Mouse (Mus musculus) spleen, embryonic (tissue): ENCODE data around the gene Sf3b4.
"Not testable (repeated sequence)": the region's sequence is repeated elsewhere in the genome, so short reads cannot be mapped to it uniquely, and the experiment has no call there.

ENCODE experiments used
- CTCF ChIA-PET: fragments of 350-600 bp; sonication (Branson Sonifier 250); formaldehyde crosslinking; loops from one replicate; lab custom pipeline; 2022; lab: Charles Lee

The Sf3b4 gene

DNA sequence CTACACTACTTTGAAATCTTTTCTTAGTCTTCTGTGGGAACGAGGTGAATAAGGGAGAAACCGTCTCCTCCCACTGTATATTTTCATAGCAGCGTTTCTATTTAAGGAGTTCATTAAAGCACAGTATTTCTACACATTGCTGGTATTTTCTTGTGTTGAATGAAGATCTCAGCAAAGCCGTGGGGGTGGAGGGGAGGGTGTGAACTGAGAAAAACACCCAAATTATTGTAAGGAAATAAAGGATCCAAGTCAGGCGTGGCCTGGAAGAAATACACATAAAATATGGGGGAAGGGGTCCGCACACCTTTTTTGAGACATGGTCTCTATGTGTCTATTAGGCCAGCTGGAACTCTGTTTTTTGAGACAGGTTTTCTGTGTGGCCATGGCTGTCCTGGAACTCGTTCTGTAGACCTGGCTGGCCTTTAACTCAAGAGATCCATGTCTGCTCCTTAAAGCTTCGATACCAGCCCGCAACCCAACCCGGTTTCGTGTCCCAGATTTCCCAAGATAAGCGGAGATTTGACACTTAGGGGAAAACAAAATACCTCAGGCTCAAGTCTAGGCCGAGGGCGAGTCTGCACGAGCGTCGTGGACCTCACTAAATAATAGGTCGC, 442 bp upstream of the Sf3b4 start:
- CTCF ChIA-PET: no interaction called here

DNA sequence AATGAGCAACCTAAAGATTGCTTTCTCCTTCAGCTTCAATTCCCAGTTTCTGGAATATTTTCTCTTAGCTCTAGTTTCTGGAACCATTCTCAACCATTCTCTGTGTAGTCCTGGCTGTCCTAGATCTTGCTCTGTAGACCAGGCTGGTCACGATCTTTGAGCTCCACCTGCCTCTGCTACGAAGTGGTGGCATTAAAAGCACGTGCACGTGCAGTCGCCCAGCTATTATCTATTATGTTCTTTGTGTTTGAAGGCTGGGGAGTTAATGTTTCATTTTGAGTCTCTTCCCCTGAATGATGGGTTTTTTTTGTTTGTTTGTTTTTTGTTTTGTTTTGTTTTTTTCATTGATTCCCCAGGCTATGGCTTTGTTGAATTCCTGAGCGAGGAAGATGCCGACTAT, 1.1 kb downstream of the Sf3b4 start:
- CTCF ChIA-PET: no interaction called here

DNA sequence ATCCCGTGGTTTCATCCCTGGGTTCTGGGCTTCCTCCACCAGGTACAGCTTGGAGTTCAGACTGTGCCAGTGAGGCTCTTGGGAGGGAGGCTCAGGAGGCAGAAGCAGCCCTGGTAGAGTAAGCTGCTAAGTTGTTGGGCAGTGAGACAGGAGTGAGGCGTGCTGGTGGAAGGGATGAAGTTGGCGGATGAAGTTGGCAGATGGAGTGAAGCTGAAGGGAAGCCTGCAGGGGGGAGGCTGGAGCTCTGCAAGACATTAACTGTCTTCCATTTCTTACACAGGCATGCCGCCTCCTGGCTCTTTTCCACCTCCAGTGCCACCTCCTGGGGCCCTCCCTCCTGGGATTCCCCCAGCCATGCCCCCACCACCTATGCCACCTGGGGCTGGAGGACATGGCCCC, 1.9 kb downstream of the Sf3b4 start:
- CTCF ChIA-PET: not testable (repeated sequence)

DNA sequence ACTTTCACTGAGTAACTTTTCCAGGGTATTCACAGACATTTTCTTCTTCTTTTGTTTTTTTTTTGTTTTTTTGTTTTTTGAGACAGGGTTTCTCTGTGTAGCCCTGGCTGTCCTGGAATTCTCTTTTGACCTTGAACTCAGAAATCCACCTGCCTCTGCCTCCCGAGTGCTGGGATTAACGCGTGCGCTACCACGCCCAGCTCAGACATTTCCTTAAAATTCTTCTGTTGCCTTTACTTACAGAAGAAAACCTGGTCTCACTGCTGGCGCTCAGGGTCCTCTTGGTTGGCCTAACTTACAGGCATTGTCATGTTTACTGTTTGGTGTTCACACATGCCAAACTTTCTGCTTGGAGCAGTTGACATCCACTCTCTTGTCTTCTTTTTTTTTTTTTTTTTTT, 3.1 kb downstream of the Sf3b4 start:
- CTCF ChIA-PET: interaction anchor here (0.6 kb wide), 1 partner anchor 33 kb away, joined by 5 read pairs; no protein-coding TSS in a partner anchor

DNA sequence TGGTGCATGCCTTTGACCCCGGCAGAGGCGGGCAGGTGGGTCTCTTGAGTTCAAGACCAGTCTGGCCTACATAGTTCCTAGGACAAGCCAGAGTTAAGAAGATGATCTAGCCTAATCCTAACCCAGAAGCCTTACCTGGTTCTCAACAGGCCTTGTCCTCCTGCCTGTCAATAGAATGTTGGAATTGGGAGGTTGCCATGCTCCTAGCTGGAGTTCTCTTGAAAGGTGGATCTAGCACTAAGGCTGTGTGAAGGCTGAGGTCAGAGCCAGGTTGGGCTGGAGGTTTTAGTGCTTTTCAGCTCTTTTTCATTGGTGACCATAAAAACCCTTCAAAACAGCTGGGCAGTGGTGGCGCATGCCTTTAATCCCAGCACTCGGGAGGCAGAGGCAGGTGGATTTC, 6.3 kb downstream of the Sf3b4 start:
- CTCF ChIA-PET: no interaction called here

DNA sequence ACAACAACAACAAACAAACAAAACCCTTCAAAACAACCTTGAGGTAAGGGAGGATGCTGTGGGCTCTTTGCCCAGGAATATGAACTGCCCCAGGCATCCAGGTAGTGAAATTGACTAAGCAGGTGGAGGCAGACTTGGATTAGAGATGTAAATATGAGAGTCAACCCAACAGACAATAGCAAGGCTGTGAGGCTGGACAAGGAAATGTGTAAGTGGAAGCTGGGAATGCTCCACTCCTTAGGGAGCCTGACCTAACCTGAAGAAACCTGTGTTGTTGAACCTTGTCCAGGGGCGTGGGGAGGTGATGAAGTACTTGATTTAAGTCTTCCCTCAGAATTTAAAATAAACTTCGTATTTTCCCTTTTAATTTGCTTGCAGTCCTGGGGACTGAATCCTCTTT, 6.8 kb downstream of the Sf3b4 start:
- CTCF ChIA-PET: interaction anchor here (0.9 kb wide), 1 partner anchor 17 kb away, joined by 3 read pairs; the partner anchor contains the start of gene Mtmr11

DNA sequence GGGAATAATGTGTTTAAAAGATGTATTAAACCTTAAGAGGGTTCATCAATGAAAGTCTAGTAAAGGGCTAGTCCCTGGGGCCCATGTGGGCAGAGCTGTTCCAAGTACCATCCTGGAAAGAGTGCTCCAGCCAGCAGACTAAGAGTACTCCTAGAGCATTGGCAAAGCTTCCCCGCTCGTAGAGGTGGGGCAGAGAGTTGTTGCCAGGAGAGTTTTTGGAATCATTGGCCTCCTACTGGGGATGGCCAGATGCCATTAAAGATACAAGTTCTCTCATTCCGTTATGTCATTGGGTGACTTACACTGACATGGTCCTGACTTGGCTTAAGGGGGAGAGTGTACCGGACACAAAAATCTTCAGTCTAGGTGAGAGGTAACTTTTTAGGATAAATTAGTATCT, 7.4 kb downstream of the Sf3b4 start:
- CTCF ChIA-PET: interaction anchor here (0.9 kb wide), 1 partner anchor 17 kb away, joined by 3 read pairs; the partner anchor contains the start of gene Mtmr11

DNA sequence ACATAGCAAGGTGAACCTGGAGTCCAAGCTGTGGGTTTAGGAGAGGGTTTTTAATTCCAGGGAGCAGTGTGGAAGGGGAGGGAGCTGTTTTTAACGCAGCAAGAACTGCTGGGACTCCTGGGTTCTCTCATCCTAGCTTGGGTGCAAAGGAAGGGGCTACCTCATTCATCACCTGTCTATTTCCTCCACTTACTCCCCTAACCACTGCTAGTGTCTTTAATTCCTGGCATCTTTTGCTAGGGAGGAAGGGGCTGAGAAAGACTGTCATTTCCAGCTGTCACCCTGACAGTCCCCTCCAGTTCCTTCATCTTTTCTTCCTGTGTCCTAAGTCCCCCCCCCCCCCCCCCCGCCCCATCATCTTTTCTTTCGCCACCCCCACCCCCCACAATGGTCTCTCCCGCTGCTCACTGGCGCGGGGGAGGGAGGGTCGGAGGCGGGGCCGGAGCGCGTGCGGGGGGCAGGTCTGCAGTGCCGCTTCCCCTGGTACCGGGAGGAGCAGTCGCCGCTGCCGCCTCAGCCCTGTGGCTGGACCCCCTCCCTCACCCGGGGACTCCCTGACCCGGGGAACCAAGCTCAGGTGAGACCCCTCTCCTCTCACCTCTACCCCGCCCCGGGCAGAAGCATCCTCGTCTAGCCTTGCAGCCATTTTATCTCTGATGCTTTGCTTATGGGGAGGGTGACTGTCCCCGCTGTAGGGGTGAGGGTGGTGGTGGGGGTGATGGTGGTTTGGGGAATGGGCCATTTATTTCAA, 8.8 kb downstream of the Sf3b4 start, which contains the start of gene Sv2a:
Gene Sv2a, plus strand, starts transcription at position 425 of the 751 bp plus-strand sequence.
- CTCF ChIA-PET: interaction anchor here (0.6 kb wide), 1 partner anchor 317 kb away, joined by 3 read pairs; no protein-coding TSS in a partner anchor

DNA sequence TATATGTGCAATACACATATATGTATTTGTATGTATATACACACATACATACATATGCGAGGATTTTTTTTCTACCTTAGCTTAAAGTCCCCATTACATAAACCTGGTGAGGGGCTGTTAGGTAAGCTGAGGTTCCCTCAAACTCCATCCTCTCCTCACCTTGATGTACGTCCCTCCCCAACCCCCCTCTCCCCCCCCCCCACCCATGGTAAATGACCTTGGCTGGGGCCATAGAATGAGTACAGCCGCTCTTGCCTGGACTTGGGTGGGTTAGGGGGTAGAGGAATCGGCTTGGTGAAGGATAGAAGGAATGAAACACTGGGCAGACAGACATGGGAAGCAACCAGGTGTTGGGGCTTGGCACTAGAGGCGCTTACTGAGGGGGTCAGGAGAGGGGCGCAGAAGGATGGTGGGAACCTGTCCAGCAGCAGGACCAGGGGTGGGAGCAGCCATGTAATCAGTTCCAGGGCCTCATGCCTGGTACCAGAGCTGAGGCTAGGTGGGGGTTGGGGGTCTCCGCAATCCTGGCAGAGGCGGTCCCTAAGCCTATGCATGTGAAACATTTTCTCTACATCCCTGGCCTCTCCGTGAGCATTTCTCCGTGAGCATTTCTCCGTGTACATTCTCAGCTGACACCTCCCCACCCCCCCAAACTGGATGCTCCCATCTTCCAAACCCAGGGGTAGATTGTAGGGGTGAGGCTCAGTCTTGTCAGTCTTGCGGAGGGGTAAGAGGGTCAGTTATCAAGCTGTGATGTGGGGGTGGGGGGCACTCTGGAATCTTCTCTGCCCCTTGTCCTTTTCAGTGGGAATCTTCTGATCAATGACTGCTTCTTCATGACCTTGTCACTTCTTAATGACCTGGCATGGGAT, 9.6 kb downstream of the Sf3b4 start:
- CTCF ChIA-PET: interaction anchor here (0.6 kb wide), 1 partner anchor 317 kb away, joined by 3 read pairs; no protein-coding TSS in a partner anchor

DNA sequence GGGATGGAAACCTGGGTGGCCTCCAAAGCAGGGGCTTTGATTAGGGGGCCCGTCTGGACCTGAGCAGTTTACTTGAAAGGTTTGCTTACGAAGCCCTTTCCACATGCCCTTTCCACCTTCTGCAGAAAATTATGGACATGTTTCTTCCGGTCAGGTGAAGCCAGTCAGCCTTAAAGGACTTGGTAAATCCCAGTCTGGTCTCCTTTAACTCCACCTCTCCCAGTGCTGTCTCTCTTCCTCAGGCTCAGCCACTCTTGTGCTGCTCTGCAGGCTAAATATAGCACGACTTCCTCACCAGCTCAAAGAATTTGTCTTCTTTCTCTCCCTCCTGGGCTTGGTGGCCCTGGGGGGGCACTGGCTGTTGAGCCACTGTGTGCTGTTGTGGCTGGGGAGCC, 10.2 kb downstream of the Sf3b4 start:
- CTCF ChIA-PET: no interaction called here

DNA sequence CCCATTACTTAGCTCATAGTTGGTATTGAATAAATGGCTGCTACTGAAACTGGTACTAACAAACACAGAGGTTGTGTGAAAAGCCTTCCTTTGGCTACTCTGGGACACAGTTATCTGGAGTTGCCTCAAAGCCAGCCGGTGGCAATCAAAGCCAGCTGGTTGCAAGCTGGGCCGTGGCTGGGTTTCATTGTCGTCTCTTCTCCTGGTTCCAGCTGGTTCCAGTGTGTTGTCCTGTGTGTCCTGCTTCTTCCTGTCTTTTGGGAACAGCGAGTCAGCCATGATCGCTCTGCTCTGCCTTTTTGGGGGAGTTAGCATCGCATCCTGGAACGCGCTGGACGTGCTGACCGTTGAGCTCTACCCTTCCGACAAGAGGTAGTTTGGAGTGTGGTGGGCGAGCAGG, 20.8 kb downstream of the Sf3b4 start:
- CTCF ChIA-PET: no interaction called here

DNA sequence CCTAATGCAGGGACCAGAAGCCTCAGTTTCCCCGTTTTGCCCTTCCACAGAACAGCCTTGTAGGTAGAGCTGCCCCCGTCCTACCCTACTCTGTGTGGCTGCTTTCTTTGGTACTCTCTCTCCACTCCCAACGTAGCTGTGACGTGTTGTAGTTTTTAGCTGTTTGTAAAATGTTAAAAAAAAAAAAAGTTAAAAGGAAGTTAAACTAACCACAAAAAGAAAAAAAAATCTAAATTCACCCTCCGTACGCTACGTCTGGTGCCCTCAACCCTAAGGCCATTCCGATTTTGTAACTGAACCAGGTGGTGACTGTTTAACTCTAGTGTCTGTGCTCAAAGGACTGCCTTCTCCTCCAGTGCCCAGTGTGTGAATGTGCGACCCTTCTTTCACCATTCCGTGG, 22.8 kb downstream of the Sf3b4 start:
- CTCF ChIA-PET: no interaction called here

DNA sequence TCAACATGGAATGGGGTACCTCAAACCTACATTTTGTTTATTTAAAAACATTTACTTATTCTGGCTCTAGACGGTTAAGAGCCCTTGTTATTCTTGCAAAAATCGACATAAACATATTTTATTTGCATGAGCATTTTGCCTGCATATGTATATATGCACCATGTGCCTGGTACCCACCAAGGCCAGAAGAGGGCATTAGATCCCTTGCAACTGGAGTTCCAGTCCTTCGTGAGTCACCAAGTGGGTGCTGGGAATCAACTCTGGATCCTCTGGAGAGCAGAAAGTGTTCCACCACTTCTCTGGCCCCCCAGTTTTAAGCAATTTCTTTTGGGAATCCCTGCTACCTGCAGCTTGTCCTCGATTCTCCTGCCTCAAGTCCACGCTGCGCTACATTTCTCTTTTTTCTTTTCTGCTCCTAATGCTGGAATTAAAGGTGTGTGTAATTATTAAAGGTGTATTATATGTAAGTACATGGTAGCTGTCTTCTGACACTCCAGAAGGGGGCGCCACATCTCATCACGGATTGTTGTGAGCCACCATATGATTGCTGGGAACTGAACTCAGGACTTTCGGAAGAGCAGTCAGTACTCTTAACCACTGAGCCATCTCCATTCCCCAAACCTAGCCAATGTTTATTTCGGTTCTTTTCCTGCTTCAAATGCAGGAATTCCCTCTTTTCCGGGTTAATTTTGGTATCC, 23.6 kb downstream of the Sf3b4 start:
- CTCF ChIA-PET: interaction anchor here (0.7 to 1.1 kb wide), 3 partner anchors 8 to 56 kb away, joined by 3 to 4 read pairs (median 3); no protein-coding TSS in a partner anchor

DNA sequence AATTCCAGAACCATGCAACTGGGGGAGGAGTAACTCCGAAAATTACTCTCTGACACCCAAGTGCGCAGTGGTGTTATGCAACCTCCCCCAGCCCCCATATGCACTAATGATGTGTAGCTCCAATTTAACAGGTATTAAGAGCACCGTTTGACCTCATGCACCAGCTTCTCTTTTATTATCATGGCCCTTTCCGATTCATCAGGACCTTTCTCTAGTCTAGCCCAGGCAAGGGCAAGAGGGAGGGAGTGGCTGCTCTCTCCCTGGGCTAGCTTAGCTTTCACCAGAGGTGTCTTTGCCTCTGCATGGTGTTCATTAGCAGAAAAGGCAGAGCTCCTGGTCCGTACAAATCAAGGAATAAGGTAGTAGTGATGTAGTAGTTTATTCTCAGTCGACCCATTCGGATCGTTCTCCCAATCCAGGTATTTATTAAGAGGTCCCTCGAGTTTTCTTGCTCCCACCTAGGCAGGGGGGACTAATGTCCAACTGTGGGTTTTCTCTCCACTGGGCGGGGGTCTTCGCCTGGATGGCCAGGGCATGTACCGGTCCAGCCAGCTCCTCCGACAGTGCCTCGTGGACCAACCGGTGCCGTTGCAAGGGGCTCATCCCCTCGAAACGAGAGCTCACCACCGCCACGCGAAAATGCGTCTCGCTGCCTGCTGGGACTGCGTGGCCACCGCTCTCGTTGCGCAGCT, 24.5 kb downstream of the Sf3b4 start:
- CTCF ChIA-PET: interaction anchor here (0.5 to 1.1 kb wide), 4 partner anchors 9 to 57 kb away, joined by 3 to 4 read pairs (median 4); no protein-coding TSS in a partner anchor

DNA sequence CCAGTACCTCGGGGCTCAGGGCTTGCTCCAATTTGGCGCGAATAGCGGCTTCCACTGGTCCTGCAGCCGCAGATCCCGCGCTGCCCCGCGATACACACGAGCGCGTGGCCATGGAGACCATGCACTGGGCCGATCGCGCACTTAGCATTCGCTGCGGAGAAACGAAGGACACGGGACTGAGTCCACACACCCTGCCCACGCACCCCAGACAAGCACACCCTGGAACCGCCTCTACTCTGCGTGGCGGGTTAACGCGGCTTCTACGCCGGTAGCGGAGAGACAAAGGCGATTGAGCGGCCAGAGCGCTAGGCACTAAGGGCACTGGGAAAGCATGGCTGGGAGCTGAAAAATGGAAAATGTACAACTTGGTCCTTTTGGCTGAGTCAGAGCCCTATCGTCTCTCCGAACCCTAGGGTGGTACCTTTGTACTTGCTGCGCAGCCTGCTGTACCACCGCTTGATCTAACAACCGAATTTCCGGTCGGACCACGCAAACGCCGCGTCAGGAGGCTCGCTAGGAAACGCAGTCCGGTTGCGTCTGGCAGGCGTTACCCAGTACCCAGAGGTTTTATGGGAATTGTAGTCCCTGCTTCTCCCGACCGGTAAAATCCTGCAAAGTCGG, 25.1 kb downstream of the Sf3b4 start:
- CTCF ChIA-PET: interaction anchor here (0.5 to 1.1 kb wide), 4 partner anchors 10 to 215 kb away, joined by 3 to 4 read pairs (median 4); no protein-coding TSS in a partner anchor

DNA sequence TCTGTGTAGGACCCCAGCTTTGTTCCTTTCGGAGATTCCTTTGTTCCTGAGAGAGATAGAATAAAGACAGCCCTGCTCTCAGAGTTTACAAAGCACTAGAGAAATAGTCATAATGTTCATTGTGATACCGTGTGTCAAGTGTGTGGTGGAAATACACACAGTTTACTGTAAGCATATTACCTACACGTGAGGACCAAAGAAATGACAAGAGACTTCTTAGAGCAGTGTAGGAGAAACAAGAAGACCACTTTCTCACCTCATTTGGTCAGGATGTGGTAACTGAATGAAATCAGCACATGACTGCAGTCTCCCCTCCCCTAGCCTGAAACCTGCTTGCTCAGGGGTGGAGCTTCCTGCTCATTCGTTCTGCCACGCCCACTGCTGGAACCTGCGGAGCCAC, 26.0 kb downstream of the Sf3b4 start:
- CTCF ChIA-PET: interaction anchor here (0.5 to 0.7 kb wide), 3 partner anchors 43 to 364 kb away, joined by 3 to 4 read pairs (median 4); no protein-coding TSS in a partner anchor

DNA sequence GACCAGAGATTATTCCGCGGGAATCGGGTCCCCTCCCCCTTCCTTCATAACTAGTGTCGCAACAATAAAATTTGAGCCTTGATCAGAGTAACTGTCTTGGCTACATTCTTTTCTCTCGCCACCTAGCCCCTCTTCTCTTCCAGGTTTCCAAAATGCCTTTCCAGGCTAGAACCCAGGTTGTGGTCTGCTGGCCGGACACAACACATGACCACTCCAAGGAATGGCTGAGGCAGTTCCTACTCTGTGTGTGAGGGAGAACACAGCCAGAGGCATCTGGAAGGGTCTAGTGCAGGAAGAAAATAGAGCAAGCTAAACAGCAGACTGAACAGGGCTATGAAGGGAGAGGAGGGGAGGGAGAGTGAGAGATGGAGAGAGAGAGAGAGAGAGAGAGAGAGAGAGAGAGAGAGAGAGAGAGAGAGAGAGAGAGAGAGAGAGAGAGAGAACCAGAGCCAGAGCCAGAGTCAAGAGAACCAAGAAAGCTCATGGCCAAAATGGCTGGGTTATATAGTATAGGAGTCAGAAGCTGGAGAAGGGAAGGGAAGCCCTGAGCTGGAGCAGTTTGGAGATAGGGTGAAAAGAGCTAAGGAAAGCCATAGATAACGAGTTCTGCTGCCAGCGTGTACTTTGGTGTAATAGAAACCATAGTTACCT, 26.6 kb downstream of the Sf3b4 start:
- CTCF ChIA-PET: interaction anchor here (0.5 to 1.1 kb wide), 3 partner anchors 20 to 363 kb away, joined by 3 to 4 read pairs (median 3); no protein-coding TSS in a partner anchor

DNA sequence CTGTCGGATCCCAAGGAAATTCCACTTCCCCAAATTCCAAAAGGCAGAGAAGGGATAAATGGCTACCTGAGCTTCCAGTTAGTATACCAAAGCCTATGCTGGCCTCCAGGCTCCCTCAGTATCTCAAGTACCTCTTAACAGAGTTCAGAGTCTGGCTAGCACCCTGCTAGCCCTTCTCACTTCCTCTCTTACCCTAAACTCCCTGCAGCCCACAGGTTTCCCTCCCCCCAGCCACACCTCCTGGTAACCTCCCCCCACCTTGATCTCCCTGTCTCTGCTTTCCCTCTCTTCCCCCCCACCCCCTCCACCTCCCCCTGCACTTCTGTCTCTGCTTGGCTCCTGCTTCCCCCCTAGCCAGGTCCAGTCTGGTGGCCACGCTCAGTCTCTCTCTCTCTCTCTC, 27.6 kb downstream of the Sf3b4 start:
- CTCF ChIA-PET: interaction anchor here (1.1 kb wide), 1 partner anchor 19 kb away, joined by 3 read pairs; no protein-coding TSS in a partner anchor

DNA sequence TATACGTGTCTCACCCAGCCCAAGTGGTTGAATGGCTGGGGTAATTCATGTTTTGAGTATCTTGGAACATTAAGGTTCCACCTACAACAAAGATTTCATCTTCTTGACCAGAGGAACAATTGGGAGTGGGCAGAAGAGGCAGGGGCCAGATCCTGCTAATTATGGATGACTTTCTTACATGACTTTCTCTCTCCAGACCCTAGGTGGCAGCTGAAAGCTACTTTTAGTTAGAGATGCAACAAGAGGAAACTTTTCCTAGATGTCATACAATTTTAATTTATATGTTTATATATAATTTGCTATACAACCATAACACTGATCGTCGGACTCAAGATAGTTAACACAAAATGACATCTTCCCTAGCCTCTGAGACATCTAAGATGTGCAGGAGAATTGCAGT, 35.7 kb downstream of the Sf3b4 start:
- CTCF ChIA-PET: no interaction called here
